23 mouse cellular contexts compared by ENCODE assay signal in genomic region chr3:100503882-100504281, GRCm38 (mm10).
"Had no signal": no experiment of that assay in that cellular context is flagged by ENCODE, and none has a peak within 500 bp of the region (broad histone marks: within the 10 kb centered on the region; RNA-seq: fewer than 3 reads in every experiment).

No protein-coding gene starts in this region.

- ATAC-seq: hindbrain, postnatal 0 days; intestine, embryonic 16.5 days; liver, embryonic 12.5 days had no signal

- H3K27ac ChIP-seq: heart, adult 2 months; heart, embryonic 13.5 days; heart, embryonic 15.5 days; hindbrain, embryonic 13.5 days; hindbrain, embryonic 15.5 days; hindbrain, postnatal 0 days; limb, embryonic 13.5 days; limb, embryonic 15.5 days; liver, embryonic 12.5 days; liver, embryonic 14.5 days had no signal

- H3K27me3 ChIP-seq: heart, embryonic 13.5 days; heart, embryonic 15.5 days; hindbrain, embryonic 13.5 days; hindbrain, embryonic 15.5 days; limb, embryonic 13.5 days; limb, embryonic 15.5 days had no signal

- H3K9ac ChIP-seq: heart, embryonic 13.5 days; heart, embryonic 15.5 days; hindbrain, embryonic 13.5 days; hindbrain, embryonic 15.5 days; limb, embryonic 13.5 days; limb, embryonic 15.5 days; liver, embryonic 12.5 days; liver, embryonic 14.5 days had no signal

- H3K9me3 ChIP-seq: heart, embryonic 15.5 days; hindbrain, embryonic 15.5 days; limb, embryonic 15.5 days had no signal

- H3K4me2 ChIP-seq: heart, embryonic 11.5 days; heart, embryonic 13.5 days; heart, embryonic 15.5 days; hindbrain, embryonic 13.5 days; hindbrain, embryonic 15.5 days; limb, embryonic 13.5 days; limb, embryonic 15.5 days; liver, embryonic 12.5 days had no signal

- H3K4me1 ChIP-seq: heart, embryonic 13.5 days; heart, embryonic 15.5 days; hindbrain, embryonic 13.5 days; hindbrain, embryonic 15.5 days; limb, embryonic 13.5 days; limb, embryonic 15.5 days had no signal

- H3K4me3 ChIP-seq: heart, adult 2 months; heart, embryonic 13.5 days; heart, embryonic 15.5 days; hindbrain, embryonic 13.5 days; hindbrain, embryonic 15.5 days; limb, embryonic 13.5 days; limb, embryonic 15.5 days; liver, embryonic 12.5 days had no signal

- DNase-seq: gastrocnemius, postnatal 14 days; gastrocnemius, postnatal 36 days; heart, adult 11 months; heart, adult 2 months; heart, postnatal 14 days; heart, postnatal 36 days; kidney, adult 11 months; kidney, postnatal 14 days; kidney, postnatal 36 days; layer of hippocampus, adult 9-11 months; layer of hippocampus, postnatal 36 days; left cerebral cortex, postnatal 4 days had no signal

- H3K36me3 ChIP-seq: heart, embryonic 13.5 days; heart, embryonic 15.5 days; hindbrain, embryonic 13.5 days; hindbrain, embryonic 15.5 days; limb, embryonic 13.5 days; limb, embryonic 15.5 days; liver, embryonic 12.5 days had no signal
